Mouse (Mus musculus) olfactory bulb, adult 2 months (tissue): ENCODE data around the gene Rpusd1. TPM values are rescaled to one million over a fixed set of nuclear protein-coding genes. Genes with fewer than 3 reads are reported as not detected.

ENCODE experiments used
- H3K27ac ChIP-seq: fragments of 200-500 bp; 2 replicates; pipeline ENCODE4 v1.5.1; 2012; ENCODE audit warnings: low read depth, low read length; ENCODE audit not compliant: insufficient read depth
- H3K4me1 ChIP-seq: fragments of 200-500 bp; 2 replicates; pipeline ENCODE4 v1.6.1; 2012; ENCODE audit warnings: low read length; ENCODE audit not compliant: control insufficient read depth, insufficient read depth
- H3K4me3 ChIP-seq: fragments of 200-500 bp; 2 replicates; pipeline ENCODE4 v1.5.1; 2012; ENCODE audit warnings: mild to moderate bottlenecking, low read depth, low read length, moderate library complexity; ENCODE audit not compliant: insufficient read depth
- CTCF ChIP-seq: fragments of 200-500 bp; IDR thresholded peaks from 2 replicates; pipeline ENCODE4 v1.5.1; 2012; ENCODE audit warnings: low read depth, mild to moderate bottlenecking, low read length, moderate library complexity; ENCODE audit not compliant: insufficient read depth
- POLR2A ChIP-seq: fragments of 200-500 bp; IDR thresholded peaks from 2 replicates; pipeline ENCODE4 v1.6.1; 2012; ENCODE audit warnings: mild to moderate bottlenecking, low read depth, low read length, moderate library complexity; ENCODE audit not compliant: insufficient read depth
- WGBS: fragments of 180-500 bp; shearing (Covaris S2); methylation state at CpG from one replicate; pipeline ENCODE4 v1.1.7; 2018; 5-methylcytosine and 5-hydroxymethylcytosine counted together
- polyA plus RNA-seq: library from polyadenylated mRNA; stranded (reverse); fragments of >200 nt; gene quantifications from 2 replicates; pipeline ENCODE4 v1.2.4, GENCODE M21; 2012; ENCODE audit warnings: low replicate concordance; ENCODE audit not compliant: missing spikeins, insufficient read depth, insufficient read length

The Rpusd1 gene
- polyA plus RNA-seq, 1 experiment: not detected

GRCm38 (mm10) chr17:25751446-25751845 is 24.0 kb downstream of the Rpusd1 start:
- no peak overlapping the region for H3K27ac ChIP-seq
- WGBS: 44% methylated on average over 5 of the region's 5 CpGs
- H3K4me1 ChIP-seq: peaks cover 6% of the 10 kb centered on the region
- H3K4me3 ChIP-seq: no peak overlapping the region
- TF ChIP-seq POLR2A (no peak), CTCF (no peak)

- Histone ChIP-seq H3K4me3 (no peak within 1 kb of the TSS), H3K27ac (no peak within 1 kb of the TSS), H3K4me1 (peaks cover 6% of the 10 kb centered on the region)
- 83% methylated on average over 9 of the region's 9 CpGs for WGBS
- TF ChIP-seq CTCF (no peak), POLR2A (no peak)
Observed at GRCm38 (mm10) chr17:25754241-25754640, 26.8 kb downstream of the Rpusd1 start, which contains the start of gene Msln. Gene Msln (minus strand): TSS chr17:25754378.

DNA sequence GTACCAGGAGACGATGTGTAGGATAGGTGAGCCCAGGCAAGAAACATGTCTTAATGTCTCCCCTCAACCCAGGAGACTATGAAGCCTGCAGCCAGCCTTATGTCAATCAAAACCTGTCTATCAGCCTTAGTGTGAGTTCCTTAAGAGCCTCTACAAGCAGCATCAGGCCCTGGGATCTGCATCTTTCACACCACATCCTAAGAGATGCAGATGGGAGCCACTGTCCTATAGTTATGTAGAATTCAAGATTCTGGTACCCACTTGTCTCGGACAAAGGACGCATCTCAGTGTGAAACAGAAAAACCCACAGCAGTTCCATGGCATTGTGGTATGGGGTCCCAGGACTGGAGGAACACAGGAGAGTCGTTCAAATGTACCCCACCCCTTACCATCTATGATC is 27.6 kb downstream of the Rpusd1 start:
- no peak for TF ChIP-seq POLR2A
- H3K27ac ChIP-seq: no peak overlapping the region
- peaks cover 6% of the 10 kb centered on the region for H3K4me1 ChIP-seq
- no peak overlapping the region for H3K4me3 ChIP-seq
- WGBS: 80% methylated on average over 4 of the region's 4 CpGs

DNA sequence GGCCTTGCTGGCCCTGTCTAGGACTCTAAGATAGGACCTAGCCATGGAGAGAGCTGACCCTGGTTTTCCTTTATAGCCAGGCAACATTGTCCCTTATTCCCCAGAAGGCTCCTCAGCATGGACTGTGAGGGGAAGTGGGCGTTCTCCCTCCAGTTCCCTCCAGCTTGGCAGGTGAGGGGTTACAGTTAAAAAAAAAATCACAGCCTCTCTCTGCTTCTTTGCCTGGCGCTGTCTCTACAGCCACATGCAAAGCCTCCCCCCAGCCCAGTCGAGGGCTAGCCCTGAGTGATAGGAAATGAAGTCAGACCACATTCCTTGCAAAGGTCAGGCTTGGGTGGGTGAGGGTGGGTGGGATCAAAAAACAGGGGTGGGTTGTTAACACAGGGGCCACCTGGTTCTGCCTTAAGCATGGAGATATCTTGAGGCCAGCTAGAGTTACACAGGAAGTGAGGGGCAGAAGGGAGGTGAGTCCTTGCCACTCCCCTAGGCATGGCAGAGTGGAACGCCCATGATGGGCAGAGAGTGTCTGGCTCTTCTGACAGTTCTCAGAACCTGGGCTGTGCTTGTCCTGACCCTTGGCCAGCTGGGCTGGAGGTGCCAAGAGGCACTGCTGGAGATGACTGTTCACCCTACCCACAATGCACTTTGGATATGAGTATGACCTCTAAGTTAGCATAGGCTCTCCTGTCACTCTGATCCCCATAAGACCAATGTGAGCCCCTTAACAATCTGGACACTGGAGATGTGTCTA is 28.3 kb downstream of the Rpusd1 start:
- TF ChIP-seq CTCF (no peak), POLR2A (no peak)
- 59% methylated on average over 4 of the region's 4 CpGs for WGBS
- H3K4me3 ChIP-seq: no peak overlapping the region
- no peak overlapping the region for H3K27ac ChIP-seq
- H3K4me1 ChIP-seq: peaks cover 6% of the 10 kb centered on the region

- TF ChIP-seq CTCF: no peak
- TF ChIP-seq POLR2A: no peak
- Histone ChIP-seq H3K27ac (no peak overlapping the region), H3K4me3 (no peak overlapping the region), H3K4me1 (peaks cover 2% of the 10 kb centered on the region)
- 79% methylated on average over 9 of the region's 9 CpGs for WGBS
Observed at GRCm38 (mm10) chr17:25756378-25757242, 29.1 kb downstream of the Rpusd1 start.

GRCm38 (mm10) chr17:25757691-25758090 is 30.2 kb downstream of the Rpusd1 start:
- Histone ChIP-seq H3K4me3 (no peak overlapping the region), H3K4me1 (no peaks in the 10 kb centered on the region; the same call in 1 of the 2 replicates), H3K27ac (no peak overlapping the region)
- no peak for TF ChIP-seq POLR2A
- TF ChIP-seq CTCF: no peak
- WGBS: 71% methylated on average over 3 of the region's 3 CpGs

DNA sequence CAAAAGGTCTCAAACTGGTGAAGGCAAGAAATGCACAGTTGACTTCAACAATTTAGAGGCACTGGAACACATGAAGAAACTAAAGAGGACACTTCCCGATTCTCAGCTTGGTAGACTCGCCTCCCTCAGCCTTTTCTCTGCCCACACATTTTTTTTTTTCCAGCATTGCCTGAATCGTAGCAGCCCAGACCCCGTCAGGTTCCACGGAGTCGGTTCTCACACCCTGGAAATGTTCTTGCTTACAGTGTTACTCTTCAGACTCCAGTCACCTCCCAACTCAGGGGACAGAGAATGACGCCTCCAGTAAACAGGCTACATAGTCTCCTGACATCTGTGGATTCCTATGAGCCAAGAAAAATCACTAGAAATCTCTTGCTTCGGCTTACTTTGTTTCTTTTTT is 32.7 kb downstream of the Rpusd1 start:
- no peak overlapping the region for H3K4me3 ChIP-seq
- WGBS: 54% methylated on average over 8 of the region's 8 CpGs

GRCm38 (mm10) chr17:25761561-25761970 is 34.1 kb downstream of the Rpusd1 start:
- TF ChIP-seq CTCF: no peak
- TF ChIP-seq POLR2A: no peak
- no peak overlapping the region for H3K27ac ChIP-seq
- WGBS: 44% methylated on average over 4 of the region's 4 CpGs

More for the DNA sequence above, 32.7 kb downstream of the Rpusd1 start:
- no peak for TF ChIP-seq POLR2A
- no peak for TF ChIP-seq CTCF
- no peak overlapping the region for H3K27ac ChIP-seq
- H3K4me1 ChIP-seq: no peaks in the 10 kb centered on the region; the same call in 1 of the 2 replicates

DNA sequence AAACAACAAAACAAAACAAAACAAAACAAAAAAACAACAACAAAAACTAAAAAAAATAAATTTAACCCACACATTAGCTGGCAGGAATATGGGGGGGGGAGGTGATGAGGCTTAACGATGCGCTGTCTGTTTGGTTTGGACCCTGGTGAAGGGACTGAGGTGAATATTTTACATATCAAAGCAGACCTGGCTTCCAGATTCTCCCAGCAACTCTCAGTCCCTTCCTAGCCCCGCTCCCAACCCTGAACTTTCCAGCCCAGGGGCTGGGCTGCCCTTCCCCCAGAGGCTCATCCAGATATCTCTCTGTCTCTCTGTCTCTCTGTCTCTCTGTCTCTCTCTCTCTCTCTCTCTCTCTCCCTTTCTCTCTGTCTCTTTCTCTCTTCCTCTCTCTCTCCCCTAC is 35.1 kb downstream of the Rpusd1 start:
- WGBS: 47% methylated on average over 3 of the region's 3 CpGs
- Histone ChIP-seq H3K27ac (no peak overlapping the region), H3K4me1 (no peaks in the 10 kb centered on the region; the same call in 1 of the 2 replicates), H3K4me3 (no peak overlapping the region)
- TF ChIP-seq POLR2A (no peak), CTCF (no peak)

More at GRCm38 (mm10) chr17:25761561-25761970, 34.1 kb downstream of the Rpusd1 start:
- no peaks in the 10 kb centered on the region; the same call in 1 of the 2 replicates for H3K4me1 ChIP-seq
- no peak overlapping the region for H3K4me3 ChIP-seq
